Mouse (Mus musculus): ENCODE data around the gene Cnot11. TPM values are rescaled to one million over a fixed set of nuclear protein-coding genes. Genes with fewer than 3 reads are reported as not detected.

Gene Cnot11
- polyA plus RNA-seq, 1 experiment: 16.8 TPM

DNA sequence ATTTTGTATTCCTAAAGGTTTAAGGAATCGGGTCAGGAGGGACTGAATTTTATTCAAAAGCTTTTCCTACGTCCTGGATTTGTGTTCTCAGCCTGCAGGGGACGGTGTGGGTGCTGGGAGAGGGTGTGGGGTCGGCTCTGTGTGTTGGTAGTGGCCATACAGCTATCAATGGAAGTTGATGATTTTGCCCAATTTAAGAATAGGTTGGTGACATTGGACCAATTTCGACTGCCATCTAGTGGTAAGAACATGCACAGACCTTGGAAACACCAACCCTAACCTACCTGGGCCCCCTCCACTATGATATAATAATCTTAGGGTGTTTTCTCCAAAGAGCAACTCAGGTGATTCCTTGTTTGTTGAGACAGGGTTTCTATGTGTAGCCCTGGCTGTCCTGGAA lies 12.3 kb upstream of the Cnot11 start:
- Histone ChIP-seq H3K4me3 (no peak overlapping the region), H3K79me2 (ENCODE audit: control insufficient read depth, insufficient read depth) (no peaks in the 10 kb centered on the region), H3K4me2 (ENCODE audit: low read depth) (no peak overlapping the region), H3K36me3 (ENCODE audit: control insufficient read depth, insufficient read depth) (no peaks in the 10 kb centered on the region), H3ac (ENCODE audit: control insufficient read depth, insufficient read length) (no peak overlapping the region), H3K27me3 (ENCODE audit: control insufficient read depth, insufficient read depth, insufficient read length) (peaks cover 7% of the 10 kb centered on the region)
- no peak for TF ChIP-seq MYOG (IDR thresholded peaks at IDR 0.05; ENCODE audit: control insufficient read depth in 1 of 3, insufficient read depth in 1 of 3, insufficient read length in 2 of 3, low read depth in 2 of 3)
- no peak for TF ChIP-seq TCF12 (IDR thresholded peaks at IDR 0.05; ENCODE audit: insufficient read depth, poor library complexity, severe bottlenecking)
- TF ChIP-seq POLR2A (IDR thresholded peaks at IDR 0.05; ENCODE audit: insufficient read length, low read depth): no peak
- no peak for TF ChIP-seq USF1 (IDR thresholded peaks at IDR 0.05; ENCODE audit: low read depth)

- TF ChIP-seq POLR2A (IDR thresholded peaks at IDR 0.05; ENCODE audit: insufficient read length, low read depth) (no peak), TCF12 (IDR thresholded peaks at IDR 0.05; ENCODE audit: insufficient read depth, poor library complexity, severe bottlenecking) (no peak), SRF (IDR thresholded peaks at IDR 0.05; ENCODE audit: control insufficient read depth, insufficient read length, low read depth) (no peak), POLR2AphosphoS2 (IDR thresholded peaks at IDR 0.05; ENCODE audit: insufficient read length, low read depth) (no peak), MAX (IDR thresholded peaks at IDR 0.05; ENCODE audit: low read depth) (no peak), TCF3 (IDR thresholded peaks at IDR 0.05; ENCODE audit: insufficient read length, low read depth) (no peak), MYOD1 (IDR thresholded peaks at IDR 0.05; ENCODE audit: control insufficient read depth in 1 of 3, insufficient read length in 2 of 3, low read depth in 2 of 3) (no peak), E2F4 (IDR thresholded peaks at IDR 0.05; ENCODE audit: insufficient read depth) (no peak), REST (IDR thresholded peaks at IDR 0.05; ENCODE audit: insufficient read depth, insufficient read length) (no peak), CEBPB (IDR thresholded peaks at IDR 0.05; ENCODE audit: insufficient read depth, poor library complexity, severe bottlenecking) (no peak), USF1 (IDR thresholded peaks at IDR 0.05; ENCODE audit: low read depth) (no peak), MYOG (IDR thresholded peaks at IDR 0.05; ENCODE audit: control insufficient read depth in 1 of 3, insufficient read depth in 1 of 3, insufficient read length in 2 of 3, low read depth in 2 of 3) (no peak)
- Histone ChIP-seq H3K27me3 (ENCODE audit: control insufficient read depth, insufficient read depth, insufficient read length) (no peaks in the 10 kb centered on the region), H3K36me3 (ENCODE audit: control insufficient read depth, insufficient read depth) (no peaks in the 10 kb centered on the region), H3K4me2 (ENCODE audit: low read depth) (no peak overlapping the region), H3K4me3 (no peak overlapping the region), H3K79me2 (ENCODE audit: control insufficient read depth, insufficient read depth) (no peaks in the 10 kb centered on the region), H3ac (ENCODE audit: control insufficient read depth, insufficient read length) (no peak overlapping the region)
Measured at GRCm38 (mm10) chr1:39525763-39526162, 9.0 kb upstream of the Cnot11 start.

DNA sequence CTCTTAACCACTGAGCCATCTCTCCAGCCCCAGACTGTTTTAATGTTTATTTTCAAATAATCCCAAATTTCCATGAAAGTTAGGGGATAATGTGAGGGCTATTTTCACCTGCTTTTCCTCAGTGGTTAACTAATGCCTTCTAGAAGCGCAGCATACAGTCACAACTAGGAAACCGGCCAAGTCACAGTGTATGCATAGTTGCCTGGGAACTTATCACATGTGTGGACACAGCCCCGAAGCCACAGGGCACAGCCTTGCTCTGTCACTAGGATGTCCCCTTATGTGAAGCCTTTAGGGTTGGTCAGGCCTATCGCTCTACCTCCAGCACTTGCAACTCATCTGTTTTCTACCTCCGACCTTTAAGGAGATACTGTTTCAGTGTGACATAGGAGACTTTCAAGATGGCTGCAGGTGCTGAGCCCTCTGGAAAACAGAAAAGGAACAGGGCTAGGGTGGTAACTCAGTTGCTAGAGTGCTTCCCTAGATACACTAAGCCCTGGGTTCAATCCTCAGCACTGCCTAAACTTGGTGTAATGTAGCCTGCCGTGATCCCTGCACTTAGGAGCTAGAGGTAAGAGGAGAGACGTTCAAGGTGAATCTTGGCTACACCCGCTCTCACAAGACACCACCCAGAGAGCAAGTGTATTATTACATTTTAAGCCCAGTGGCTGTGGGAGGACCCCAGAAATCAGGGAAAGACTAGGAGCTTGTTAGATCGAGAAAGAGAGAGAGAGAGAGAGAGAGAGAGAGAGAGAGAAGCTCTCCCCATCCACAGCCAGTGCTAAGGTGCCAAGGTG lies 8.2 kb upstream of the Cnot11 start:
- no peaks in the 10 kb centered on the region for H3K36me3 ChIP-seq (ENCODE audit: control insufficient read depth, insufficient read depth)
- no peak overlapping the region for H3K4me3 ChIP-seq
- no peak overlapping the region for H3ac ChIP-seq (ENCODE audit: control insufficient read depth, insufficient read length)
- no peak for TF ChIP-seq MAX (IDR thresholded peaks at IDR 0.05; ENCODE audit: low read depth)
- no peak for TF ChIP-seq E2F4 (IDR thresholded peaks at IDR 0.05; ENCODE audit: insufficient read depth)
- no peak for TF ChIP-seq SRF (IDR thresholded peaks at IDR 0.05; ENCODE audit: control insufficient read depth, insufficient read length, low read depth)
- TF ChIP-seq TCF12 (IDR thresholded peaks at IDR 0.05; ENCODE audit: insufficient read depth, poor library complexity, severe bottlenecking): no peak
- no peak for TF ChIP-seq USF1 (IDR thresholded peaks at IDR 0.05; ENCODE audit: low read depth)
- no peak for TF ChIP-seq POLR2AphosphoS2 (IDR thresholded peaks at IDR 0.05; ENCODE audit: insufficient read length, low read depth)
- TF ChIP-seq REST (IDR thresholded peaks at IDR 0.05; ENCODE audit: insufficient read depth, insufficient read length): no peak
- no peak for TF ChIP-seq TCF3 (IDR thresholded peaks at IDR 0.05; ENCODE audit: insufficient read length, low read depth)
- no peak for TF ChIP-seq MYOG (IDR thresholded peaks at IDR 0.05; ENCODE audit: control insufficient read depth in 1 of 3, insufficient read depth in 1 of 3, insufficient read length in 2 of 3, low read depth in 2 of 3)
- no peak for TF ChIP-seq MYOD1 (IDR thresholded peaks at IDR 0.05; ENCODE audit: control insufficient read depth in 1 of 3, insufficient read length in 2 of 3, low read depth in 2 of 3)
- TF ChIP-seq CEBPB (IDR thresholded peaks at IDR 0.05; ENCODE audit: insufficient read depth, poor library complexity, severe bottlenecking): no peak
- TF ChIP-seq POLR2A (IDR thresholded peaks at IDR 0.05; ENCODE audit: insufficient read length, low read depth): no peak
- H3K4me2 ChIP-seq (ENCODE audit: low read depth): no peak overlapping the region
- no peaks in the 10 kb centered on the region for H3K79me2 ChIP-seq (ENCODE audit: control insufficient read depth, insufficient read depth)
- H3K27me3 ChIP-seq (ENCODE audit: control insufficient read depth, insufficient read depth, insufficient read length): no peaks in the 10 kb centered on the region

GRCm38 (mm10) chr1:39527432-39527831 lies 7.4 kb upstream of the Cnot11 start:
- Histone ChIP-seq H3K36me3 (ENCODE audit: control insufficient read depth, insufficient read depth) (no peaks in the 10 kb centered on the region), H3ac (ENCODE audit: control insufficient read depth, insufficient read length) (no peak overlapping the region), H3K27me3 (ENCODE audit: control insufficient read depth, insufficient read depth, insufficient read length) (no peaks in the 10 kb centered on the region), H3K4me3 (no peak overlapping the region), H3K4me2 (ENCODE audit: low read depth) (no peak overlapping the region), H3K79me2 (ENCODE audit: control insufficient read depth, insufficient read depth) (no peaks in the 10 kb centered on the region)
- TF ChIP-seq POLR2AphosphoS2 (IDR thresholded peaks at IDR 0.05; ENCODE audit: insufficient read length, low read depth): no peak
- TF ChIP-seq TCF12 (IDR thresholded peaks at IDR 0.05; ENCODE audit: insufficient read depth, poor library complexity, severe bottlenecking): no peak
- no peak for TF ChIP-seq TCF3 (IDR thresholded peaks at IDR 0.05; ENCODE audit: insufficient read length, low read depth)
- no peak for TF ChIP-seq MAX (IDR thresholded peaks at IDR 0.05; ENCODE audit: low read depth)
- TF ChIP-seq CEBPB (IDR thresholded peaks at IDR 0.05; ENCODE audit: insufficient read depth, poor library complexity, severe bottlenecking): no peak
- no peak for TF ChIP-seq MYOG (IDR thresholded peaks at IDR 0.05; ENCODE audit: control insufficient read depth in 1 of 3, insufficient read depth in 1 of 3, insufficient read length in 2 of 3, low read depth in 2 of 3)
- no peak for TF ChIP-seq POLR2A (IDR thresholded peaks at IDR 0.05; ENCODE audit: insufficient read length, low read depth)
- TF ChIP-seq SRF (IDR thresholded peaks at IDR 0.05; ENCODE audit: control insufficient read depth, insufficient read length, low read depth): no peak
- no peak for TF ChIP-seq USF1 (IDR thresholded peaks at IDR 0.05; ENCODE audit: low read depth)
- no peak for TF ChIP-seq REST (IDR thresholded peaks at IDR 0.05; ENCODE audit: insufficient read depth, insufficient read length)
- no peak for TF ChIP-seq E2F4 (IDR thresholded peaks at IDR 0.05; ENCODE audit: insufficient read depth)
- no peak for TF ChIP-seq MYOD1 (IDR thresholded peaks at IDR 0.05; ENCODE audit: control insufficient read depth in 1 of 3, insufficient read length in 2 of 3, low read depth in 2 of 3)
